Comparison of ENCODE assay signal across 8 mouse cellular contexts in genomic region chr6:128090985-128091832, GRCm38 (mm10). TPM values are rescaled to one million over a fixed set of nuclear protein-coding genes. Genes with fewer than 3 reads are reported as not detected.
DNase-seq lines count a peak whose midpoint lies in the region; ATAC-seq and TF ChIP-seq lines count a peak whose summit lies in the region.

No protein-coding gene starts in this region.

- 35% methylated on average over 6 of the region's 6 CpGs for WGBS in forebrain, postnatal 0 days
- 35% methylated on average over 6 of the region's 6 CpGs for WGBS in intestine, embryonic 16.5 days

- no peaks in the 10 kb centered on the region for H3K27me3 ChIP-seq in forebrain, postnatal 0 days (ENCODE audit: insufficient read depth, low read length)
- H3K27me3 ChIP-seq in intestine, embryonic 16.5 days (replicated peaks; ENCODE audit: control insufficient read depth, insufficient read depth, low read length), result no peaks in the 10 kb centered on the region

- H3K9me3 ChIP-seq in forebrain, postnatal 0 days (ENCODE audit: low read length), result no peaks in the 10 kb centered on the region
- no peaks in the 10 kb centered on the region for H3K9me3 ChIP-seq in intestine, embryonic 16.5 days (ENCODE audit: control insufficient read depth, low read length)

- peak; percentile 96 for TF ChIP-seq CTCF in forebrain, postnatal 0 days (IDR thresholded peaks at IDR 0.05; ENCODE audit: low read depth)

- no peaks in the 10 kb centered on the region; the same call in 1 of the 2 replicates for H3K4me1 ChIP-seq in forebrain, postnatal 0 days (ENCODE audit: insufficient read depth)
- H3K4me1 ChIP-seq in intestine, embryonic 16.5 days (ENCODE audit: control insufficient read depth, insufficient read depth, low read length), result peaks cover 25% of the 10 kb centered on the region

- H3K4me2 ChIP-seq in forebrain, postnatal 0 days (ENCODE audit: low read depth), result no peak overlapping the region
- H3K4me2 ChIP-seq in intestine, embryonic 16.5 days (ENCODE audit: low read depth, low read length), result no peak overlapping the region

- H3K4me3 ChIP-seq in forebrain, postnatal 0 days (ENCODE audit: low read depth, low read length), result no peak overlapping the region
- no peak overlapping the region for H3K4me3 ChIP-seq in intestine, embryonic 16.5 days (ENCODE audit: low read length)

- H3K36me3 ChIP-seq in forebrain, postnatal 0 days (ENCODE audit: insufficient read depth), result no peaks in the 10 kb centered on the region
- H3K36me3 ChIP-seq in intestine, embryonic 16.5 days (ENCODE audit: control insufficient read depth, insufficient read depth, low read length), result no peaks in the 10 kb centered on the region

- no peak overlapping the region for H3K27ac ChIP-seq in forebrain, postnatal 0 days (ENCODE audit: low read depth, low read length)
- H3K27ac ChIP-seq in intestine, embryonic 16.5 days (ENCODE audit: low read length), result 0 out of 2 replicates have a peak overlapping the region, but pooled peaks have one; percentile 6

- DNase-seq in right cerebral cortex, adult 18-20 months, result peak; percentile 62
- DNase-seq in right cerebral cortex, postnatal 36 days (ENCODE audit: low spot score in 2 of 2), result no peak
- DNase-seq in cerebellum, adult 18-20 months, result peak; percentile 78 to 84
- DNase-seq in forebrain, postnatal 0 days, result peak; percentile 89
- peak; percentile 54 for DNase-seq in lung, postnatal 10 days
- DNase-seq in retina, postnatal 7 days (ENCODE audit: low read depth, low spot score), result peak; percentile 55
- DNase-seq in gastrocnemius, postnatal 10 days, result no peak

- peak; percentile 50 for ATAC-seq in forebrain, postnatal 0 days
- peak; percentile 26 for ATAC-seq in intestine, embryonic 16.5 days

- H3K9ac ChIP-seq in forebrain, postnatal 0 days, result no peak overlapping the region
- H3K9ac ChIP-seq in intestine, embryonic 16.5 days (ENCODE audit: low read depth, low read length), result no peak overlapping the region

RNA-seq across cellular contexts. Expression of gene Tspan9, which starts 52.2 kb away (rescaled TPM):
- total RNA-seq in forebrain, postnatal 0 days (2014; rRNA removed), result 140 and 150 TPM in 2 replicates
- polyA plus RNA-seq in forebrain, postnatal 0 days (2015; fragmentation: Nextera tagmentation; extraction: Ambion mirVana), result 52.7 and 63.9 TPM in 2 replicates
- 89.1 and 94.1 TPM in 2 replicates for polyA plus RNA-seq in intestine, embryonic 16.5 days (2015; fragmentation: Nextera tagmentation; extraction: Ambion mirVana)
- total RNA-seq in gastrocnemius, postnatal 10 days (2021), result 100 to 1,000 TPM; 109 to 119 TPM

Comparison
In these comparisons a context has a peak if more than half of its experiments do, and no peak if none do; other contexts are left out.
1. DNase-seq: peak in right cerebral cortex, adult 18-20 months (single experiment), cerebellum, adult 18-20 months (2 of 2), forebrain, postnatal 0 days (single experiment), lung, postnatal 10 days (single experiment) and retina, postnatal 7 days (single experiment); none in right cerebral cortex, postnatal 36 days (0 of 2) and gastrocnemius, postnatal 10 days (single experiment).